Mouse (Mus musculus) lung, postnatal 36 days (tissue): Measurements from ENCODE around the gene Gal3st2c.

ENCODE experiments used
- DNase-seq: peaks from one replicate; pipeline ENCODE4 v3.0.0; 2022; ENCODE audit warnings: mixed read lengths

Gal3st2c gene

GRCm38 (mm10) chr1:94051104-94051503 lies 60.8 kb downstream of the Gal3st2c start:
- DNase-seq, result no peak

GRCm38 (mm10) chr1:94052373-94052772 lies 62.1 kb downstream of the Gal3st2c start, which contains the start of gene Pdcd1:
Gene Pdcd1 (minus strand): TSS chr1:94052553.
- DNase-seq, result no peak

GRCm38 (mm10) chr1:94053530-94054216 lies 63.4 kb downstream of the Gal3st2c start:
- no peak for DNase-seq

GRCm38 (mm10) chr1:94054481-94054880 lies 64.2 kb downstream of the Gal3st2c start:
- DNase-seq, result no peak

DNA sequence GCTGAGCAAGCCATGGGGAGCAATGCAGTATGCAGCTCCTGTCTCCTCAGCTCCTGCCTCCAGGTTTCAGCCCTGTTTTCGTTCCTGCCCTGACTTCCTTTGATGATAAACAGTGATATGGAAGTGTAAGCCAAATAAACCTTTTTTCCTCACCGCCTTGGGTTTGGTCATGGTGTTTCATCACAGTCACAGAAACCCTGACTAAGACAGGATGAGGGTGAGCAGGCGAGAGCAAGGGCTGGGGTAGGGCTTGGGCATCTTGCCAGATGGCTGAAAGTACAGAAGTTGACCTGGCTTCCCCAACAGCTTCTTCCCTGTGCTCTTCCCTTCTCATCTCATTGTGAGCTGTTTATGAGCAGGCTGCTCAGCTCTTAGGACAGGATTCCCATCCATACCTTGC lies 65.7 kb downstream of the Gal3st2c start:
- DNase-seq, result peak; percentile 30

- no peak for DNase-seq
These were observed 67.1 kb downstream of the Gal3st2c start for GRCm38 (mm10) chr1:94057401-94057800.

DNA sequence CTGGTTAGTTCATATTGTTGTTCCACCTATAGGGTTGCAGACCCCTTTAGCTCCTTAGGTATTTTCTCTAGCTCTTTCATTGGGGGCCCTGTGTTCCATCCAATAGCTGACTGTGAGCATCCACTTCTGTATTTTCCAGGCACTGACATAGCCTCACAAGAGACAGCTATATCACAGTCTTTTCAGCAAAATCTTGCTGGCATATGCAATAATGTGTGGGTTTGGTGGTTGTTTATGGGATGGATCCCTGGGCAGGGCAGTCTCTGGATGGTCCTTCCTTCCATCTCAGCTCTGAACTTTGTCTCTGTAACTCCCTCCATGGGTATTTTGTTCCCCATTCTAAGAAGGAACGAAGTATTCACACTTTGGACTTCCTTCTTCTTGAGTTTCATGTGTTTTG lies 68.0 kb downstream of the Gal3st2c start:
- DNase-seq, result peak; percentile 19
